Mouse (Mus musculus): ENCODE measurements around the gene Ssc5d.
"Not testable (repeated sequence)": the region's sequence is repeated elsewhere in the genome, so short reads cannot be mapped to it uniquely, and the experiment has no call there.

Ssc5d gene

DNA sequence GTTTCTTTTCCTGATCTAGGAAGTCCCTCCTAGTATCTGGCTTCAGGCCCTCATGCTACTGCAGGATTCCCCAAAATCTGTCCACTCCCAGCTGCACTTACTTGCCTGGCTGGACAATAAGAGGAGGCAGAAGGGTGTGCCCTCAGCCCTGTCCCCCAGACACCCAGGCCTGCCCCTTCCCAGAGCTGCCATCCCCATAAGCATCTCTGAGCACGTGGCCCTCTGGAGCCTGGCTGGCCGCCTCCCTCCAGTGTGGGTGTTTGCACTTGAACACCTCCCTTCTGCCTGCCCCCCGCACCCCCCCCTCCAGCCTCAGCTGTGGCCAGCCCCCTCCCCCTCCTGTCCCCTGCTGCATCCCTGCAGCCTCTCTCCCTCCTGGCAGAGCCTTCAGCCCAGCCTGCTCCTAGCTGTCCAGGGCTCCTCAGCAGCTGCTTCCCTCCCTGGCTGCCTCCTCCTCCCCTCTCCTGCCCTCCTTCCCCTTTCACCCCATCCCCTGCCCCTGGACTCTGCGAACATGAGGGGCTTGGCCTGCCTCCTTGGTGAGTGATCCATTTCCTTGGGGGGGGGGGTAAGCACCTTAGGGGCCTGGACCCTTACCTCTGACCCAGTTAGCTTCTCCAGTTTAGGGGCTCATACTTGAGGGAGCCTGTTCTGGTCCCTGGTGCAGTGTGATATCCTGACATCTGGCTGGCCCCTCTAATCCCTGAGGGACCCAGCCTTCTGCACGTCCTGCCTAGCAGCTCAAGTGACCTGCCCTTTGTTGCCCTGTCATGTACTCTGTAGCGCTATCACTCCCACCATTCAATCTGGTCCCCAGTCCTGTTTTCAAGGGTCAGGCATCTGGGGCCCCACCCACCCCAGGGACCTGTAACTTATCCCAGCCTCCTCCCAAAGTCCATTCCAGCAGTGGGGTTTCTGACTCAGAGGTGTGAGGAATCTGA, at the start of gene Ssc5d:
TSS of gene Ssc5d (plus strand) at position 345 of the 941 bp plus-strand sequence.
- no peak for DNase-seq (ENCODE audit: low read depth in 2 of 2, low spot score in 2 of 2)

DNA sequence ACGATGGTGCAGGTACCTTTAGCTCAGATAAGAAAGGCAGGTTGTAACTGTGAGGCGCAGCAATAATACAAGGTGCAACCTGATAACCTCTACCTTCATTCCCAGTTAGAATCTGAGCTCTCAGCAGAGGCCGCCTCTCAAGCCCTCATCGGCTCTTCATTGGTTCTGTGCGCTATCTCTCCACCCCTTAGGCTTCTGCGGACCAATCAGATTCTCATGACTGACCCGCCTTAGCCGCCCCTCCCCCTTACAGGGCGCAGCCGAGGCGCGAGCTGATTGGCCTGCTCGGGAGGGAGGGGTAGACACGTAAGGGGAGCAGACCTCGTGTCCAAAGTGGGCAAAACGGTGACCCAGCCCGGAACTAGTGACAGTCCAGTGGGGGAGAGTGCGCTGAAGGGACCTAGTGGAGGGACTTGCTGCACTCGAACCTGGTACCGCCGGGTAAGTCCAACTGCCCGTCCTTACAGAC, 48.8 kb upstream of the Ssc5d start, which contains the start of gene Isoc2a:
TSS of gene Isoc2a (plus strand) at position 401 of the 469 bp plus-strand sequence.
- peak; percentile 67 to 77 for DNase-seq (ENCODE audit: low read depth in 2 of 2, low spot score in 2 of 2)

DNA sequence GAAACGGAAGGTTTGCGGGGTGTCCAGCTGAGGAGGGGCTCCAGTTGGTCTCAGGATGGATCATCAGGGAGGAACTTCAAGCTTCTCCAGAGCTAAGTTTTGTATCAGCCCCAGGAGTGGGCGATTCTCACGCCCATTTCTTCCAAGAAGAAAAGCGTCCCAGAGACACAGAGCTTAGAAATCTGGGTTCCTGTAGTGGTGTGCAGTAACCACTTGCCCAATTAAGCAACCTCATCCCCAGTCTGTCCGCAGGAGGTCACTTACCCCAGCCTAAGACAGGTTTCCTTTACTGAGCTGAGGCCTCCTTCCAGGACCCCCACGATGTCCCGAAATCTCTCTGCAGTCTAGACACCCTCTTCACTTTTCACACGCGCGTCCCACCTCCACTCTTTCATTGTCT, 48.4 kb upstream of the Ssc5d start:
- DNase-seq (ENCODE audit: low read depth in 2 of 2, low spot score in 2 of 2), result no peak

DNA sequence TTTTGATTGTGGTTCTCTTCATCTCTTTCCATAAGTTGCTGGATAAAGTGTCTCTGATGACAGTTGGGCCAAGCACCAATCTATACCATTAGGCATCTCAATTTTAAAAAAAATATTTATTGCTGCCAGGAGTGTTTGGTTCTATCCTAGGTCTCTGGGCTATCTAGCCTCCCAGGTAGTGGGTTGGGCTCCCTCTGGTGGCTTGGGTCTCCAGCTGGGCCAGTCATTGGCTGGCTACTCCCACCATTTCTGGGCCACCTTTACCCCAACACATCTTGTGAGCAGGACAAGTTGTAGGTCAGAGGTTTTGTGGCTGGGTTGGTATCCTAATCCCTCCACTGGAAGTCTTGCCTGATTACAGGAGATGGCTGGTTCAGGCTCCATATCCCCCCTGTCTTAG, 47.4 kb upstream of the Ssc5d start:
- DNase-seq (ENCODE audit: low read depth in 2 of 2, low spot score in 2 of 2), result no peak

DNA sequence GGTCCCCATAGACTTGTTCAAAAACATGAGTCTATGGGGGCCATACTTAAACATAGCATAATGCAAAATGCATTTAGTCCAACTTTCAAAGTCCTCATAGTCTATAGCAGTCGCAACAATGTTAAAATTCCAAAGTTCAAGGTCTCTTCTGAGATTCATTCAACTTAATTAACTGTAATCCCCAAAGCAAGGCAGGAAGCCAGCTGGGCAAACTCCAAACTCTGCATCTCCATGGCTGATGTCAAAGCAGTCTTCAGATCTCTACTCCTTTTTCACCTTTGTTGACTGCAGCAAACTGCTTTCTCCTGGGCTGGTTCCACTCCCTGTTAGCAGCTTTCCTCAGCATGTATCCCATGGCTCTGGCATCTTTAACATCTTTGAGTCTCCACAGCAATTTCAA, 46.5 kb upstream of the Ssc5d start:
- DNase-seq (ENCODE audit: low read depth in 2 of 2, low spot score in 2 of 2), result not testable (repeated sequence)

DNA sequence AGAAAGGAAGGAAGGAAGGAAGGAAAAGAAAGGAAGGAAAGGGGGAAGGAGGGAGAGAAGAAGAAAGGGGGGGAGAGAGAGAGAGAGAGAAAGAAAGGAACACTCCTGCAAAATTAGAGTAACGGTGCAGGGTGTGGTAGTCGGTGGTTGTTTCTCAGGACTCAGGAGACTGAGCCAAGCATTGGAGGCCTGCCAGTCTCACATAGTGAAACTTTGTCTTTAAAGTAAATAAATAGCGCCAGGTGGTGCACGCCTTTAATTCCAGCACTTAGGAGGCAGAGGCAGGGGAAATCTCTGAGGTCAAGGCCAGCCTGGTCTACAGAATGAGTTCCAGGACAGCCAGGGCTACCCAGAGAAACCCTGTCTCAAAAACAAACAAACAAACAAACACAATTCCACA, 38.9 kb upstream of the Ssc5d start:
- no peak for DNase-seq (ENCODE audit: low read depth in 2 of 2, low spot score in 2 of 2)

DNA sequence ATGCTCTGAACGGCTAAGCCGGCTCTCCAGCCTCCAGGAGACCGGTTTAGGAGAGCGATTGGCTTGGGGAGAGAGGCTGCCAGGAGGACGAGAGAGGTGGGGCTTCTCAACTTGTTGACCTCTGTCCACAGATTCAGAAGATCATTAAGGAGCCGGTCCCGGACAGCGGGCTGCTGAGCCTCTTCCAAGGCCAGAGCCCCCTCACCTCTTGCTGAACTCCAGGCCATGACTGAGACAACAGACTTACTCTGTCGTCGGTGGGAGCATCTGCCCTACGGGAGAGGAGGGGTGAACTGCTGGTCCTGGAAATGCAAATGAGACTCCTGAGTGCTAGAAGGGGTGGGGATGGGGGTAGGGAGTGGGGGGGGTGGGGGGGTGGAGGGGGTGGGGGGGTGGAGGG, 30.4 kb upstream of the Ssc5d start:
- no peak for DNase-seq (ENCODE audit: low read depth in 2 of 2, low spot score in 2 of 2)

DNA sequence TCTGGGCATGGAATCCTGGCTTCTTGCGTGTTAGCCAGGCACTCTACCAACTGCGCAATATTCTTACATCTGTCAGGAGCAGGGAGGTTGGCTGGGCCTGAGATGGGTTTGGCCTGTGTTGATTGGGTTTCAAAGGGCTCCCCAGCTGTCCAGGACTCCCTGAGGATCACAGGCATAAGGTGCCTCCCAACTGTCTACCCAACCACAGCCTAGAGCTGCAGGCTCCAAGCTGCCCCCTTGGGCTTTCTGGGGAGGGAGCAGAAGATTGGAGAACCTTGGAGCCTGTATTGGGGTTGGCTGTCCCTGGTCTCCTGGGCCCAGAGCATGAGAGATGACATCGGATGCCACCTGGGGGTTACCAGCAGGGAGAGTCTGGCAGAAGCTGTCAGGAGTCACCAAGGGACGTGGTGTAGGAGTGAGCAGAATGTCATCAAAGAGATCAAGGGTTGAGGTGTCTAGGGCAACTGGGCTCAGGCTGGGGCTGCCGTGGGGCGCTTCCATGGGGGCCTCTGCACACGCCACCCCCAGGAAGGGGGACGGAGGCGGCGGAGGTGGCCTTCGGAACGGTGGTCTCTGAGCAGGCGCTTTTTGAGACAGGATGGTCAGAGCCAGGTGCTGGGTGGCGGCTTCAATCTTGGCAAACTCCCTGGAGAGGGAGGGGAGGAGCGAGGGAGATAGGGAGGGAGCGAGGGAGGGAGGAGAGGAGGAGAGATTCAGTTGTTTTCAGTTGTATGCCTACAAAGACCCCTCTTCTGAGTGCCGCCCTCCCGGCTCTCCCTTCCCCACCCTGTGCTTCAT, 26.5 kb upstream of the Ssc5d start:
- no peak for DNase-seq (ENCODE audit: low read depth in 2 of 2, low spot score in 2 of 2)

DNA sequence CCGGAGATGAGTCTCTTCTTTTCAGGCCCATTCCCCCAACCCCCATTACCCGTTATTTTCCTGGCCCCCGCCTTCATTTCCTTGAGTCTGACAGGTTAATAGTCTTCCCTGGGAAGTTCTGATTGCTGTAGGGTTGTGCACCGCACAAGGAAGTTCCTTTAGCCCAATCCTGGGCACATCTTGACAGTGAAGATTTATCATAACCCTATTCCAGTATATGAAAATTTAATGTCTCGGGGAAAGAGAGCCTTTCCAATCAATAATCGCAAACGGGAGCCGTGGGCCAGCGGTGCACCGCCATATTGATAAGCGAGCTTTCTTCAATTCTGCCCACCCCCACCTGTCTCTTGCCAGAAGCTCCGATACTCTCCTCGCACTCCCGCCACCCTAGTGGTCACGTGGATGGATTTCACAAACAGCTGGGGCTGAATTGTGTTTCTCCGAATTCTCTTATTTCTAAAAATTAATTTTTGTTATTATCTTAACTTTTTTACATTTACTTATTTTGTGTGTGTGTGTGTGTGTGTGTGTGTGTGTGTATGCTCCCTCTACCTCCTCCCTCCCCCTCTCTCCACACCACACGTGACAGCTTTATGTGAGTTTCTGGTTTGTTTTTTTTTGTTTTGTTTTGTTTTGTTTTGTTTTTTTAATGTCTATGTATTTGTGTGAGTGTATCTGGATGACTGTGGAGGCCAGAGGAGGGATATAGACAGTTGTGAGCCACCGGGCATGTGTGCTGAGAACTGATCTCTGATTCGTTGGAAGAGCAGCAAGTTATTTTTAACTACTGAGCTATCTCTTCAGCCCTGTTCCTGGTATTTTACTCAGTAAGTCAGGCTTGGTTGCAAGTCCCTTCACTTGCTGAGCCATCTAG, 25.7 kb upstream of the Ssc5d start:
- no peak for DNase-seq (ENCODE audit: low read depth in 2 of 2, low spot score in 2 of 2)

DNA sequence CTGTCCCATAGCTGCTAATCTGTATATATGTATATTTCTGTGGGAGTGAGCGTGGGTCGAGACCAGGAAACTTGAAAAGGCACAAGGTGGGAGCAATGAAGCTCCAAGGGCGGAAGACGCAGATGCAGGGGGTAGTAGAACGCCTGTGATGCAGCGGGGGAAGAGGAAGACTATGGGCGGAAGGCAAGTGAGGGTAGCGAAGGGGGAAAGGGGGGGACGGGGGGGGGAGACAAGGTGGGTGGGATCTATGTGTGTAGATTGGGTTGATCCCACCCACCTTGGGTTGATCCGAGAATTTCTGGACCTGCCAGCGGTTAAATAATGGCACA, 25.1 kb upstream of the Ssc5d start:
- DNase-seq (ENCODE audit: low read depth in 2 of 2, low spot score in 2 of 2), result no peak

DNA sequence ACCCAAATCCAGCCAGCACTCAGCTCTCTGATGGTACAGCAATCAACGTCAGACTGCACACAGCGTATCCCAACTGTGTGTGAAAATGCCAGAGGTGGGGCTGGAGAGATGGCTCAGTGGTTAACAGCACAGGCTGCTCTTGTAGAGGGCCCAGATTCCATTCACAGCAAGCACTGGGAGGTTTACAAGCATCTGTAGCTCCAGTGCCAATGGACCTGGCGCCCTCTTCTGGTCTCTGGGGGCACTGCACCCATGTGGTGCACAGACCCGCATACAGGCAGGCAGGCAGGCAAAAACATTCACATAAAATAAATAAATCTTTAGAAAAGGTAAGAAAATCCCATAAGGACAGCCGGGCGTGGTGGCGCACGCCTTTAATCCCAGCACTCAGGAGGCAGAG, 24.4 kb upstream of the Ssc5d start:
- peak; percentile 42 to 52 for DNase-seq (ENCODE audit: low read depth in 2 of 2, low spot score in 2 of 2)

DNA sequence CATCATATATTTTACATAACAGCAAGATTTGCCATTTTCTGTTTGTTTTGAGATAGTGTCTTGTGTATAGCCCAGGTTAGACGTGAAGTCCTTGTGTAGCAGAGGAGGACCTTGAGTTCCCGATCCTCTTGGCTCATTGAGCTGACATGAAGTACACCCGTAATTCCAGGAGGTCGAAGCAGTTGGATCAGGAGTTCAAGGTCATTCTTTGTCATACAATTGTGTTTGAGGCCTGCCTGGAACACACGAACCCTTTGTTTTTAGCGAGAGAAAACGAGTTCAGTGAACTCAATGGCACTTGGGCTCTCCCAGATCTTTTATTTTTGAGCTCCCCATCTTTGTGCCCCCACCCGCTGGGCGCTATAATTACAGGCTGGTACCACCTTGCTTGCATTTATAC, 23.2 kb upstream of the Ssc5d start:
- DNase-seq (ENCODE audit: low read depth in 2 of 2, low spot score in 2 of 2), result no peak

DNA sequence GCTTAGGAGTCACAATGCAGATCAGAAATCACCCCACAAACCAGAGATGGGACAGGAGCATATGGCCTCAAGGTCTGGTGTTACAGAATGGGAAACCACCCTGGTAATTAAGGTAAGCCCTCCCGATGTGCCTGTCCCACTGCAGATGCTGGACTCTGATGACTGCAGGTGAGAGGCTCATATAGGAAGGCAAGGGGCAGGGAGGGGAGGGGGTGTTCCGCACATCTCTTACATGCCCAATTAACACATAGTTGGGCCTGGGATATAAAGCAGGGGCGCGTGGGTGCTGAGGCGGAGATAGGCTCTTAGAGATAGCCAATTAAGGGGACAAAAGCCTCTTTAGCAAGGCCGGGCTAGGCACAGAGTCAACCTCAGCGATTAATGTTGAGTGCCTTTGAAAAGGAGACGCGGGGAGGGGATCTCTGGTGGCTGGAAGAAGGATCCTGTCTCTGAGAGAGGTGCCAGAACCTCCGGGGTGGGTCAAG, 19.1 kb upstream of the Ssc5d start, which contains the start of gene Gm36210:
TSS of gene Gm36210 (minus strand) at position 51 of the 485 bp plus-strand sequence.
- DNase-seq (ENCODE audit: low read depth in 2 of 2, low spot score in 2 of 2), result no peak

DNA sequence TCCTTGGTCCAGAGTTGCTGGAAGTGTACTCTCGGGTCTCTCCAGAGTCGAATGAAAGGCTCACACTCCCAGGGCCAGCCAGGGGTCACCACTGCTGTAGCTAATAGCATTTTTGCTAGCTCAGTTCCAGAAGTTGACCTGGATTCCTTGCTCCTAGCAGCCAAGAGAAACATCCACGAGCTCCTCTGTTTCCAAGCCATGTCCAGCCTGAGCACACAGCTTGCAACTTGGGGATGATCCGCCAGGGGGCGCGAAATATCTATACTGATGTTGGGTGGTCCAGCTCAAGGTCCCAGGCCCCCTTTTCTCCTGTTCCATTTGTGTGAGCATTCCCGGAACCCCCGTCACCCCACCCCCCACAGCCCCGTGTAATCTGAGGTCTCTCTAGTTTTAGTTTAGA, 14.0 kb upstream of the Ssc5d start:
- DNase-seq (ENCODE audit: low read depth in 2 of 2, low spot score in 2 of 2), result peak; percentile 45 to 46

DNA sequence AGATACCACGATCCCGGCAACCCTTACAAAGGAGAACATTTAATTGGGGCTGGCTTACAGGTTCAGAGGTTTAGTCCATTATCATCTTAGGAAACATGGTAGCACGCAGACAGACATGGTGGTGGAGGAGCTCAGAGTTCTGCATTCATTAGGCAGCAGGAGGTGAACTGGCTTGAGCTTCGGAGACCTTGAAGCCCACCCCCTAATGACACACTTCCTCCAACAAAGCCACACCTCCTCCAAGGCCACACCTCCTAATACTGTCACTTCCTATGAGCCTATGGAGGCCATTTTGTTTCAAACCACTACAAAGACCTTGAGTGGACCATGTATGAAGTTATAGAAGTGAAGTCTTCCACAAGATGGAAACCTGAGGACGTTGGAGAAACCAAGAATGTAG, 13.3 kb upstream of the Ssc5d start:
- no peak for DNase-seq (ENCODE audit: low read depth in 2 of 2, low spot score in 2 of 2)

DNA sequence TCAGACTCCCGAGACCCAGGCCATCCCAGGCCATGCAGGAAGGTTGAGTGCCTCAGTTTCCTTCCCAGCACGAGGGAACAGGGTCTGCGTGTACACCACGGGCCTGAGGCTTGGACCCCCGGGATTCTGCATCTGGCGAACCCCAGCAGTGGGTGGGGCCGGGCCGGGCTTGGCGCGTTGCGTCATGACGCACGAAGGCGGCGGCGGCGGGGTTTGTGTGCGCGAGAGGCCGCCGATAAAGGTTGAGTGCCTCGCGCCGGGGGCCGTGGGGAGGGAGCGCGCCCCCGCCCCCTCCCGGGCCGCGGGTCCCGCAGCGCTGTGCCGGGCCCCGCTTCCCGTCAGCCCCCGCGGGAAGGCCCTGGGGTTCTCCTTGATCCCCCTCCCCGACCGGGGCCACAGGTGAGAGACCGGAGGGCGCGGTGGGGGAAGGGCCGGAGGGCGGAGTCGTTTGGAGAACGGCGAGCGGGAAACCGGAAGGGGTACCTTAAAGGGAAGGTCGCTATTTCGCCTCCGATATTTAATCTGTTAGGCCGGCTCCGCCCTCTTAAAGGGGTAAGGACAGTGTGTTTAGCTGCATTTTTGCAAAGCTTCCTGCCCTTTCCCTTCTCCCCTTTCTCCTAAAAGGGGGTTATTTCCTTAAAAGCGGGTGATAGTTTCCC, 10.4 kb upstream of the Ssc5d start, which contains the start of gene Zfp628:
TSS of gene Zfp628 (plus strand) at position 211 of the 659 bp plus-strand sequence.
- peak; percentile 88 to 93 for DNase-seq (ENCODE audit: low read depth in 2 of 2, low spot score in 2 of 2)

DNA sequence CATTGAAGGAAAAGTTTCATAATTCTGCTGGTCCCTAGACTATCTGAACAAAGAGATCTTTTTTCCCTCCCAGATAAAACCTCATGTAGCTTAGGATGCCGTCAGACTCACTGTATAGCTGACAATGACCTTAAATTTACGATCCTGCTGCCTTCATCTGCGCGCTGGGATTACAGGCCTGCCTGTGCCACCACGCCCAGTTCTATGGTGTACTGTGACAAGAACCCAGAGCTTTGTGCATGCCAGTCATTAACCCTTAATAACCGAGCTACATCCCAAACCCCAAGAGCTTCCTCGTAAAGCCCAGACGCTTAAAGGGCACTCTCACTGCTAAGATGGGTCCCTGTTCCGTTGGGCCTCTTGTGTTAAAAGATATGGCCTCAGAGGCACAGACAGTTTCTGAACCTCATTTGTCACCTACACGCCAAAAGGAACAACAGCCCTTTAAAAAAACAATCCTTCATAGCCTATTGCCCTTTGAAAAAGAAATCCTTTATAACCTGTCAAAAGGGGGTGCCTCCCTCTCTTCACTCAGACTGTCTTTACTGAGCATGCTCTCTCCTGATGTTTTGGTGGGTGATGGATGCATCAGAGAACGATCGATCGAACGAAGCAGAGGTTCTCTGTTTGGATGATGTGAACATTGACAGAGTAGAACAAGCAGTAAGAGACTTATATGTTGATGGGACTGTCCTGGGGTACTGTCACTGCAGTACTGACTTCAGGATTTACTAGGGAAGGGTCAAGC, 9.7 kb upstream of the Ssc5d start:
- DNase-seq (ENCODE audit: low read depth in 2 of 2, low spot score in 2 of 2), result no peak

DNA sequence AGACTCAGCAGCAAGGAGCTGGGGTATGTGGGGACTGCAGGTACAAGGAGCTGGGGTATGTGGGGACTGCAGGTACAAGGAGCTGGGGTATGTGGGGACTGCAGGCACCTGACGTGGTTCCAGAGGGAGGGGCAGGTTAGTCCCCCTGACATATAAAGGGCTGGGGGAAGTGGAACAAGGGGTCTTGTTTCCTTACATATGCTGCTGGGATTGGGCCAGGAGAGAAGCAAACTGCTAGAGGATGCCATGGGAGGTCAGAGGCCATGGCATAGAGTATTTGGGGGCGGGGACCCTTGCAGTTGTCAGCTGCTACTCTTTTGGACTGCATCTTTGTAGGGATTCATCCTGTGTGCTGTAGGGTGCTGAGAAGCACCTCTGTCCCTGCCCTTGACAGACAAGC, 8.1 kb upstream of the Ssc5d start:
- no peak for DNase-seq (ENCODE audit: low read depth in 2 of 2, low spot score in 2 of 2)

DNA sequence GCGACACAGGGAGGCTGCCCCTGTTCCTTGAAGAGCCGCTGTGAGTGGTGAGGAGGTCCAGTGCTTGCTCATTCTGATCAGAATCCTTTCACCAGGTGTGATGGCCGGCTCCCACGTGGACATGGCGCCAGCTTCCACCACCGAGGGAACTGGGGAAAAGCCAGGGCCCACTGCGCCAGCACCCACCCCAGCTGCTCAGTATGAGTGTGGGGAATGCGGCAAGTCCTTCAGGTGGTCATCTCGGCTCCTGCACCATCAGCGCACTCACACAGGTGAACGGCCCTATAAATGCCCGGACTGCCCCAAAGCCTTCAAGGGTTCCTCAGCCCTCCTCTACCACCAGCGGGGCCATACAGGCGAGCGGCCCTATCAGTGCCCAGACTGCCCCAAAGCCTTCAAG, 6.9 kb upstream of the Ssc5d start:
- DNase-seq (ENCODE audit: low read depth in 2 of 2, low spot score in 2 of 2), result no peak

DNA sequence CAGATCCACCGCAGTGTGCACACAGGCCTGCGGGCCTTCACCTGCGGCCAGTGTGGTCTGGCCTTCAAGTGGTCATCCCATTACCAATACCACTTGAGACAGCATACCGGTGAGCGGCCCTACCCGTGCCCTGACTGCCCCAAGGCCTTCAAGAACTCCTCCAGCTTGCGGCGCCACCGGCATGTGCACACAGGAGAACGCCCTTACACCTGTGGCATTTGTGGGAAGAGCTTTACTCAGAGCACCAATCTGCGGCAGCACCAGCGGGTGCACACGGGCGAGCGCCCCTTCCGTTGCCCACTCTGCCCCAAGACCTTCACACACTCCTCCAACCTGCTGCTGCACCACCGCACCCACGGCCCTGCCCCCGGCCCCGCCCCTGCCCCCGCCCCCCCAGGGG, 6.5 kb upstream of the Ssc5d start:
- DNase-seq (ENCODE audit: low read depth in 2 of 2, low spot score in 2 of 2), result no peak
